17 mouse cellular contexts compared by ENCODE assay signal in genomic region chr2:32416556-32416955, GRCm38 (mm10). TPM values are rescaled to one million over a fixed set of nuclear protein-coding genes. Genes with fewer than 3 reads are reported as not detected.
"Had no signal": no experiment of that assay in that cellular context is flagged by ENCODE, and none has a peak within 500 bp of the region (broad histone marks: within the 10 kb centered on the region; RNA-seq: fewer than 3 reads in every experiment).

No protein-coding gene starts in this region.

- H3K27me3 ChIP-seq: limb, embryonic 13.5 days; midbrain, embryonic 13.5 days had no signal

- H3K9ac ChIP-seq: limb, embryonic 13.5 days; liver, embryonic 14.5 days; liver, postnatal 0 days; lung, embryonic 14.5 days; midbrain, embryonic 13.5 days had no signal

- H3K9me3 ChIP-seq: limb, embryonic 13.5 days; midbrain, embryonic 13.5 days had no signal

- ATAC-seq: intestine, postnatal 0 days; liver, postnatal 0 days; lung, postnatal 0 days; midbrain, embryonic 13.5 days had no signal

- DNase-seq: layer of hippocampus, adult 9-11 months; liver; liver, postnatal 0 days; lung, embryonic 14.5 days; thymus, adult 2 months; thymus, postnatal 14 days; thymus, postnatal 4 days had no signal

- H3K27ac ChIP-seq: kidney, postnatal 0 days; layer of hippocampus, adult 2 months; limb, embryonic 13.5 days; liver, embryonic 14.5 days; macrophage; midbrain, embryonic 13.5 days; stomach, postnatal 0 days had no signal

- H3K4me3 ChIP-seq: layer of hippocampus, adult 2 months; limb, embryonic 13.5 days; midbrain, embryonic 13.5 days had no signal

- H3K4me2 ChIP-seq: limb, embryonic 13.5 days; lung, embryonic 14.5 days; midbrain, embryonic 13.5 days had no signal

- H3K4me1 ChIP-seq: limb, embryonic 13.5 days; midbrain, embryonic 13.5 days had no signal

RNA-seq across cellular contexts. Expression of gene Lcn2, which starts 28.5 kb away (rescaled TPM):
- total RNA-seq: midbrain, postnatal 0 days had no signal
- polyA plus RNA-seq: lung, embryonic 14.5 days had no signal
